ENCODE assay signal across 18 mouse cellular contexts in genomic region chr5:115626237-115626886, GRCm38 (mm10). TPM values are rescaled to one million over a fixed set of nuclear protein-coding genes. Genes with fewer than 3 reads are reported as not detected.
DNase-seq lines count a peak whose midpoint lies in the region; ATAC-seq and TF ChIP-seq lines count a peak whose summit lies in the region.
"Had no signal": no experiment of that assay in that cellular context is flagged by ENCODE, and none has a peak within 500 bp of the region (broad histone marks: within the 10 kb centered on the region; RNA-seq: fewer than 3 reads in every experiment).

No protein-coding gene starts in this region.

- H3K9me3 ChIP-seq in heart, embryonic 10.5 days: no peaks in the 10 kb centered on the region
- H3K9me3 ChIP-seq in G1E (replicated peaks): no peaks in the 10 kb centered on the region
- H3K9me3 ChIP-seq in liver, embryonic 16.5 days (replicated peaks; ENCODE audit: control insufficient read depth, low read length): no peaks in the 10 kb centered on the region
- H3K9me3 ChIP-seq: embryonic facial prominence, embryonic 15.5 days; heart, embryonic 15.5 days had no signal

- WGBS in heart, embryonic 10.5 days: 71% methylated on average over 10 of the region's 10 CpGs
- WGBS in liver, embryonic 16.5 days (ENCODE audit: insufficient replicate concordance): 34% methylated on average over 10 of the region's 10 CpGs

- no peaks in the 10 kb centered on the region for H3K27me3 ChIP-seq in heart, embryonic 10.5 days (ENCODE audit: insufficient read depth, poor library complexity, severe bottlenecking)
- no peaks in the 10 kb centered on the region for H3K27me3 ChIP-seq in G1E (ENCODE audit: insufficient read depth, low read length)
- H3K27me3 ChIP-seq in liver, embryonic 16.5 days (ENCODE audit: control insufficient read depth, insufficient read depth, low read depth, low read length): no peaks in the 10 kb centered on the region
- H3K27me3 ChIP-seq: embryonic facial prominence, embryonic 15.5 days; heart, embryonic 15.5 days had no signal

- H3K9ac ChIP-seq in liver, embryonic 16.5 days (ENCODE audit: low read depth, low read length): peak overlapping the region; percentile 64
- H3K9ac ChIP-seq: embryonic facial prominence, embryonic 15.5 days; heart, embryonic 15.5 days; hindbrain, embryonic 14.5 days had no signal

- intact Hi-C loops in heart, postnatal 36 days (cut with DNase I): no loop called here

- H3K27ac ChIP-seq in heart, embryonic 10.5 days: peak overlapping the region; percentile 63; the same call in 1 of the 2 replicates
- peak overlapping the region; percentile 99 for H3K27ac ChIP-seq in liver, embryonic 16.5 days (ENCODE audit: low read length)
- H3K27ac ChIP-seq: embryonic facial prominence, embryonic 15.5 days; heart, embryonic 15.5 days; hindbrain, embryonic 14.5 days; macrophage had no signal

- TF ChIP-seq CTCF in G1E (IDR thresholded peaks at IDR 0.05; ENCODE audit: low read depth, low read length): no peak

- H3K4me3 ChIP-seq in heart, embryonic 10.5 days: no peak overlapping the region
- peak overlapping the region; percentile 49; the same call in 1 of the 2 replicates for H3K4me3 ChIP-seq in G1E (ENCODE audit: low read depth, low read length)
- H3K4me3 ChIP-seq in liver, embryonic 16.5 days (ENCODE audit: low read depth, low read length): peak overlapping the region; percentile 43
- H3K4me3 ChIP-seq: embryonic facial prominence, embryonic 15.5 days; heart, embryonic 15.5 days had no signal

- H3K36me3 ChIP-seq in heart, embryonic 10.5 days: peaks cover 19% of the 10 kb centered on the region
- peaks cover 35% of the 10 kb centered on the region for H3K36me3 ChIP-seq in G1E (replicated peaks)
- no peaks in the 10 kb centered on the region for H3K36me3 ChIP-seq in liver, embryonic 16.5 days (ENCODE audit: control insufficient read depth, insufficient read depth)
- H3K36me3 ChIP-seq: heart, embryonic 15.5 days had no signal

- ATAC-seq in G1E (ENCODE audit: extremely low read depth, insufficient number of reproducible peaks, low FRiP score, poor library complexity, severe bottlenecking): peak; percentile 72
- peak; percentile 87 for ATAC-seq in erythroblast, adult 5-6 weeks (replicated peaks; ENCODE audit: low FRiP score, poor library complexity, severe bottlenecking)
- peak; percentile 95 for ATAC-seq in liver, embryonic 16.5 days (ENCODE audit: low read depth)
- ATAC-seq: midbrain, embryonic 16.5 days had no signal

- peak; percentile 85 for DNase-seq in heart, embryonic 10.5 days (ENCODE audit: low spot score)
- DNase-seq in heart, postnatal 36 days: no peak
- peak; percentile 55 for DNase-seq in G1E (ENCODE audit: low spot score)
- DNase-seq in cerebellum, postnatal 14 days: no peak
- no peak for DNase-seq in ovary, adult 18-20 months (ENCODE audit: low spot score)
- no peak for DNase-seq in cerebellum, adult 8-10 months
- DNase-seq: cerebellum, adult 2 months; gastrocnemius, postnatal 14 days; kidney, adult 18-20 months; kidney, postnatal 25 days; lung, adult 18-20 months had no signal

- H3K4me2 ChIP-seq in liver, embryonic 16.5 days (ENCODE audit: low read depth, low read length): peak overlapping the region; percentile 78
- H3K4me2 ChIP-seq: embryonic facial prominence, embryonic 15.5 days; heart, embryonic 15.5 days; hindbrain, embryonic 14.5 days had no signal

- H3K4me1 ChIP-seq in heart, embryonic 10.5 days: peaks cover 11% of the 10 kb centered on the region
- H3K4me1 ChIP-seq in G1E (ENCODE audit: insufficient read depth, low read depth, low read length): peaks cover 82% of the 10 kb centered on the region
- peaks cover 66% of the 10 kb centered on the region for H3K4me1 ChIP-seq in liver, embryonic 16.5 days (ENCODE audit: control insufficient read depth, low read depth, low read length)

RNA-seq across cellular contexts. Expression of gene Rab35, which starts 5.3 kb away (rescaled TPM):
- polyA plus RNA-seq in heart, embryonic 10.5 days (2016; fragmentation: Nextera tagmentation; extraction: Ambion mirVana): 16.5 and 18.8 TPM in 2 replicates
- 10 to 100 TPM; 43.1 to 46.3 TPM for total RNA-seq in heart, postnatal 36 days (2021)
- 62.2 and 63.3 TPM in 2 replicates for total RNA-seq in G1E (2014; fragmentation: Nextera tagmentation)
- 69.1 and 78.2 TPM in 2 replicates for total RNA-seq in G1E (2017)
- 74.5 and 88.3 TPM in 2 replicates for polyA plus RNA-seq in G1E (2012)
- total RNA-seq in erythroblast, adult 5-6 weeks (2015; ENCODE audit: low replicate concordance): 17.3 and 17.8 TPM in 2 replicates
- total RNA-seq in erythroblast, adult 5-6 weeks (2017; ENCODE audit: low replicate concordance): 13.8 and 15.4 TPM in 2 replicates
- 3.2 and 4.1 TPM in 2 replicates for polyA plus RNA-seq in liver, embryonic 16.5 days (2015; fragmentation: Nextera tagmentation; extraction: Ambion mirVana)

Comparison
In these comparisons a context has a peak if more than half of its experiments do, and no peak if none do; other contexts are left out.
1. DNase-seq: peak in heart, embryonic 10.5 days (single experiment) and G1E (single experiment); none in heart, postnatal 36 days (0 of 2), cerebellum, postnatal 14 days (0 of 2), ovary, adult 18-20 months (single experiment) and cerebellum, adult 8-10 months (single experiment).
2. Peak in every context shown above with its lines, with median percentiles within 50 percentile points of each other: ATAC-seq.